Mouse (Mus musculus) hindbrain, embryonic 14.5 days (tissue): Measurements from ENCODE around the gene Pla2g12a. TPM values are rescaled to one million over a fixed set of nuclear protein-coding genes. Genes with fewer than 3 reads are reported as not detected.

Experiments
- ATAC-seq: fragments of 200-750 bp; cut with Nextera tagmentation; 2 replicates; pipeline ENCODE4 v1.8.0; 2017; ENCODE audit warnings: moderate number of reproducible peaks, mild to moderate bottlenecking, moderate TSS enrichment, moderate library complexity; ENCODE audit not compliant: low FRiP score
- DNase-seq: peaks from one replicate; pipeline ENCODE4 v3.0.0-alpha.2; 2015; ENCODE audit warnings: low spot score
- H3K27ac ChIP-seq: fragments of 300-500 bp; sonication (generic); 2 replicates; pipeline ENCODE4 v1.5.1; 2014; ENCODE audit warnings: mild to moderate bottlenecking, moderate library complexity
- H3K27me3 ChIP-seq: fragments of 300-500 bp; sonication (generic); 2 replicates; pipeline ENCODE4 v1.6.1; 2014; ENCODE audit warnings: mild to moderate bottlenecking, low read length, mixed read lengths; ENCODE audit not compliant: control insufficient read depth, insufficient read depth
- H3K36me3 ChIP-seq: fragments of 300-500 bp; sonication (generic); replicated peaks from 2 replicates; pipeline ENCODE4 v1.6.1; 2014; ENCODE audit not compliant: control insufficient read depth, insufficient read depth
- H3K4me1 ChIP-seq: fragments of 300-500 bp; sonication (generic); replicated peaks from 2 replicates; pipeline ENCODE4 v1.6.1; 2014; ENCODE audit warnings: antibody characterized with exemption, low read length, mixed read lengths; ENCODE audit not compliant: control insufficient read depth, insufficient read depth
- H3K4me2 ChIP-seq: fragments of 300-500 bp; sonication (generic); replicated peaks from 2 replicates; pipeline ENCODE4 v1.6.1; 2014; ENCODE audit warnings: mild to moderate bottlenecking, moderate library complexity
- H3K4me3 ChIP-seq: fragments of 300-500 bp; sonication (generic); replicated peaks from 2 replicates; pipeline ENCODE4 v1.5.1; 2014; ENCODE audit warnings: mild to moderate bottlenecking, low read length
- H3K9ac ChIP-seq: fragments of 300-500 bp; sonication (generic); 2 replicates; pipeline ENCODE4 v1.6.1; 2014
- H3K9me3 ChIP-seq: fragments of 300-500 bp; sonication (generic); 2 replicates; pipeline ENCODE4 v1.6.1; 2016; ENCODE audit warnings: low read length; ENCODE audit not compliant: control insufficient read depth
- WGBS: fragments of 180-500 bp; shearing (Covaris S2); extraction: QIAGEN DNeasy Blood & Tissue Kit; methylation state at CpG from one replicate; pipeline ENCODE4 v1.1.7; 2014; 5-methylcytosine and 5-hydroxymethylcytosine counted together
- polyA plus RNA-seq: library from polyadenylated mRNA; unstranded; fragments of >200 nt; fragmentation: Nextera tagmentation; extraction: Ambion mirVana; gene quantifications from 2 replicates; pipeline ENCODE4 v1.2.1, GENCODE M21; 2014

Gene Pla2g12a
- 38.4 and 47.0 TPM in 2 replicates for polyA plus RNA-seq

GRCm38 (mm10) chr3:129878405-129879021, at the start of gene Pla2g12a:
TSS of gene Pla2g12a (plus strand) at chr3:129878606.
- H3K27ac ChIP-seq = peak within 1 kb of the TSS; percentile 88
- under 1% methylated on average over 63 of the region's 66 CpGs for WGBS
- peaks cover 13% of the 10 kb centered on the region for H3K4me1 ChIP-seq
- no peaks in the 10 kb centered on the region for H3K9me3 ChIP-seq
- peak within 1 kb of the TSS; percentile 90 for H3K4me2 ChIP-seq
- peak within 1 kb of the TSS; percentile 70 for H3K4me3 ChIP-seq
- H3K9ac ChIP-seq = peak within 1 kb of the TSS; percentile 82
- H3K36me3 ChIP-seq = no peaks in the 10 kb centered on the region
- peak; percentile 95 for ATAC-seq
- DNase-seq = peak; percentile 97
- H3K27me3 ChIP-seq = no peaks in the 10 kb centered on the region

GRCm38 (mm10) chr3:129830626-129831025, 47.8 kb upstream of the Pla2g12a start:
- Histone ChIP-seq H3K36me3 (peaks cover 18% of the 10 kb centered on the region), H3K27ac (peak overlapping the region; percentile 94), H3K4me3 (peak overlapping the region; percentile 99), H3K4me1 (peaks cover 10% of the 10 kb centered on the region), H3K4me2 (peak overlapping the region; percentile 85), H3K9me3 (no peaks in the 10 kb centered on the region), H3K27me3 (no peaks in the 10 kb centered on the region), H3K9ac (peak overlapping the region; percentile 74)
- ATAC-seq (no peak), DNase-seq (no peak)
- WGBS = under 1% methylated on average over 45 of the region's 45 CpGs

- peak within 1 kb of the TSS; percentile 99 for H3K4me3 ChIP-seq
- ATAC-seq = peak; percentile 95
Observed at GRCm38 (mm10) chr3:129831035-129831568, 47.3 kb upstream of the Pla2g12a start, which contains the start of gene Gar1. TSS of gene Gar1 (minus strand) at chr3:129831396.

GRCm38 (mm10) chr3:129835388-129835934, 42.9 kb upstream of the Pla2g12a start, which contains the start of gene Cfi:
TSS of gene Cfi (plus strand) at chr3:129835884.
- H3K4me2 ChIP-seq = peak within 1 kb of the TSS; percentile 28
- H3K27me3 ChIP-seq = no peaks in the 10 kb centered on the region
- H3K36me3 ChIP-seq = no peaks in the 10 kb centered on the region
- H3K9me3 ChIP-seq = no peaks in the 10 kb centered on the region
- no peak within 1 kb of the TSS for H3K27ac ChIP-seq
- no peak for DNase-seq
- no peaks in the 10 kb centered on the region for H3K4me1 ChIP-seq
- no peak within 1 kb of the TSS for H3K9ac ChIP-seq
- 69% methylated on average over 6 of the region's 6 CpGs for WGBS
- ATAC-seq = no peak
- no peak within 1 kb of the TSS for H3K4me3 ChIP-seq

More at GRCm38 (mm10) chr3:129831035-129831568, 47.3 kb upstream of the Pla2g12a start, which contains the start of gene Gar1:
- Histone ChIP-seq H3K27me3 (no peaks in the 10 kb centered on the region), H3K36me3 (peaks cover 13% of the 10 kb centered on the region), H3K9me3 (no peaks in the 10 kb centered on the region), H3K9ac (peak within 1 kb of the TSS; percentile 74), H3K4me1 (peaks cover 10% of the 10 kb centered on the region), H3K4me2 (peak within 1 kb of the TSS; percentile 85), H3K27ac (peak within 1 kb of the TSS; percentile 94)
- WGBS = under 1% methylated on average over 60 of the region's 60 CpGs
- peak; percentile 98 for DNase-seq

GRCm38 (mm10) chr3:129836051-129836697, 42.2 kb upstream of the Pla2g12a start:
- no peak overlapping the region for H3K27ac ChIP-seq
- H3K9me3 ChIP-seq = no peaks in the 10 kb centered on the region
- no peaks in the 10 kb centered on the region for H3K4me1 ChIP-seq
- H3K4me3 ChIP-seq = no peak overlapping the region
- ATAC-seq (no peak), DNase-seq (no peak)
- no peak overlapping the region for H3K9ac ChIP-seq
- no peaks in the 10 kb centered on the region for H3K27me3 ChIP-seq
- peak overlapping the region; percentile 28 for H3K4me2 ChIP-seq
- WGBS = 21% methylated on average over 11 of the region's 11 CpGs
- no peaks in the 10 kb centered on the region for H3K36me3 ChIP-seq

- no peaks in the 10 kb centered on the region for H3K9me3 ChIP-seq
- H3K4me2 ChIP-seq = no peak overlapping the region
- no peak for DNase-seq
Observed at GRCm38 (mm10) chr3:129836965-129837364, 41.4 kb upstream of the Pla2g12a start.

GRCm38 (mm10) chr3:129838017-129838416, 40.4 kb upstream of the Pla2g12a start:
- no peak for ATAC-seq
- H3K4me2 ChIP-seq = no peak overlapping the region
- DNase-seq = no peak
- H3K9ac ChIP-seq = no peak overlapping the region
- H3K27ac ChIP-seq = no peak overlapping the region
- no peaks in the 10 kb centered on the region for H3K4me1 ChIP-seq
- WGBS = 35% methylated on average over 7 of the region's 7 CpGs
- H3K4me3 ChIP-seq = no peak overlapping the region
- H3K36me3 ChIP-seq = no peaks in the 10 kb centered on the region
- H3K27me3 ChIP-seq = no peaks in the 10 kb centered on the region
- H3K9me3 ChIP-seq = no peaks in the 10 kb centered on the region

More at GRCm38 (mm10) chr3:129836965-129837364, 41.4 kb upstream of the Pla2g12a start:
- no peak overlapping the region for H3K27ac ChIP-seq
- 94% methylated on average over 6 of the region's 6 CpGs for WGBS
- H3K36me3 ChIP-seq = no peaks in the 10 kb centered on the region
- no peak overlapping the region for H3K4me3 ChIP-seq
- no peaks in the 10 kb centered on the region for H3K27me3 ChIP-seq
- no peaks in the 10 kb centered on the region for H3K4me1 ChIP-seq
- H3K9ac ChIP-seq = no peak overlapping the region
- ATAC-seq = no peak

- DNase-seq (no peak), ATAC-seq (no peak)
- H3K4me2 ChIP-seq = no peak overlapping the region
- no peak overlapping the region for H3K4me3 ChIP-seq
- H3K27ac ChIP-seq = no peak overlapping the region
- H3K27me3 ChIP-seq = no peaks in the 10 kb centered on the region
- no peaks in the 10 kb centered on the region for H3K36me3 ChIP-seq
- H3K9ac ChIP-seq = no peak overlapping the region
- no peaks in the 10 kb centered on the region for H3K4me1 ChIP-seq
- WGBS = 91% methylated on average over 2 of the region's 2 CpGs
- H3K9me3 ChIP-seq = no peaks in the 10 kb centered on the region
Observed at GRCm38 (mm10) chr3:129845868-129846267, 32.5 kb upstream of the Pla2g12a start.

- no peaks in the 10 kb centered on the region for H3K4me1 ChIP-seq
- no peaks in the 10 kb centered on the region for H3K27me3 ChIP-seq
- no peak overlapping the region for H3K9ac ChIP-seq
- 84% methylated on average over 7 of the region's 7 CpGs for WGBS
- no peak overlapping the region for H3K4me3 ChIP-seq
- no peak overlapping the region for H3K27ac ChIP-seq
- no peaks in the 10 kb centered on the region for H3K9me3 ChIP-seq
- H3K4me2 ChIP-seq = no peak overlapping the region
- DNase-seq (no peak), ATAC-seq (no peak)
- H3K36me3 ChIP-seq = no peaks in the 10 kb centered on the region
Observed at GRCm38 (mm10) chr3:129846846-129847245, 31.6 kb upstream of the Pla2g12a start.
